Mouse (Mus musculus): ENCODE measurements around the gene Laptm5.

GRCm38 (mm10) chr4:130908133-130908532 is 4.8 kb upstream of the Laptm5 start:
- no peak for TF ChIP-seq CTCF (IDR thresholded peaks at IDR 0.05; ENCODE audit: low read depth, low read length)
- TF ChIP-seq POLR2A (IDR thresholded peaks at IDR 0.05; ENCODE audit: extremely low read depth, insufficient read depth, low read length) = no peak

All from liver, adult 2 months (tissue).